Mouse (Mus musculus) bone marrow macrophage, adult 2 months (primary cell): ENCODE measurements around the gene Gm47985. TPM values are rescaled to one million over a fixed set of nuclear protein-coding genes. Genes with fewer than 3 reads are reported as not detected.

Experiments used
- H3K27ac ChIP-seq: 2 replicates; pipeline ENCODE4 v1.5.1; 2012; ENCODE audit warnings: low read depth, low read length; ENCODE audit not compliant: insufficient read depth
- H3K4me1 ChIP-seq: 2 replicates; pipeline ENCODE4 v1.6.1; 2012; ENCODE audit warnings: low read length; ENCODE audit not compliant: control insufficient read depth, insufficient read depth
- H3K4me3 ChIP-seq: 2 replicates; pipeline ENCODE4 v1.5.1; 2012; ENCODE audit warnings: mild to moderate bottlenecking, low read length, moderate library complexity; ENCODE audit not compliant: insufficient read depth
- CTCF ChIP-seq: IDR thresholded peaks from 2 replicates; pipeline ENCODE4 v1.5.1; 2012; ENCODE audit warnings: low read depth, mild to moderate bottlenecking, low read length, moderate library complexity
- POLR2A ChIP-seq: IDR thresholded peaks from 2 replicates; pipeline ENCODE4 v1.6.1; 2012; ENCODE audit warnings: mild to moderate bottlenecking, low read depth, low read length, borderline replicate concordance
- polyA plus RNA-seq: library from polyadenylated mRNA; stranded (reverse); fragments of >200 nt; gene quantifications from 2 replicates; pipeline ENCODE4 v1.2.4, GENCODE M21; 2012; ENCODE audit not compliant: missing spikeins, insufficient read depth, insufficient read length

Gm47985 gene
- polyA plus RNA-seq, 1 experiment: not detected

- H3K27ac ChIP-seq: no peak overlapping the region
- H3K4me1 ChIP-seq: no peaks in the 10 kb centered on the region
- no peak for TF ChIP-seq CTCF
- no peak for TF ChIP-seq POLR2A
- no peak overlapping the region for H3K4me3 ChIP-seq
Observed at GRCm38 (mm10) chr1:151156777-151157632, 25.3 kb upstream of the Gm47985 start.

DNA sequence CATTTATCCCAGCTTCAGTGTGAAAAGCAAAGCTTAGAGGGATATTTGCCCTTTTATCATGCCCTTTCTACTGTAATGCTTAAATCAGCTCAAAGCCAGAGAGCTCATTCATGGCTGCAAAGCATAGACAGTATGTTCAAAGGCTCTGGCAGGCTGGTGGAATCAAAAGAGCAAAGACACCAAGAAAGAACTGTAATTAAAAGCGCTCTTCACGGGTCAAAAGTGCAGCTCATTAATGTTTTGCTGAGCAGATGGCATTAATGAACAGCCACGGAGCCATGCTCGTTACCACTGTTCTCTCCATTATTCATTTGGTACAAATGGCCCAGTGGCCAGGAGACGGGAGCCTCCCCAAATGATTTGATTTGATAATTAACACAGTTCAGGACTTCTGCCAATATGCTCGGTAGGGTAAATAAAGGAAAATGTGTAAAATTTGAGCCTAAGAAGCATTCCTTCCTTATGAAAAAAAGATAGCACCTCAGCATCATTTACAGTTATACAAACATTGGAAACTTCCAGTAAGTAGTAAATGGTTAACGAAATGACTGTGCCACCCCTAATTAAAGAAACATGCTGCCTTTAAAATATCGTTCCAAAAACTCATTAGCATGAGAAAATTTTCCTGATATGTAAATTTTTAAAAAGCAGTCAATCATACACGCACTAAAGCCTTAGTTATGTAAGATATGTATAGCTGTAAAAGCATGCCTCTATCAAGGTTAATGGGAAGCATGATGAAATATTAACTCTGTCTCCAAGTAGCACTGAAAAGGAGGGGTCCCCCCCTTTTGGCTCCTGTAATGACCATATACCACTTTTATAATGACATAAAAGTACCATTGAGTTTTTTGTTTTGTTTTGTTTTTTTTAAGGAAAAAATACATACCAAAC lies 24.1 kb upstream of the Gm47985 start:
- TF ChIP-seq CTCF: no peak
- no peak for TF ChIP-seq POLR2A
- no peak overlapping the region for H3K4me3 ChIP-seq
- no peaks in the 10 kb centered on the region for H3K4me1 ChIP-seq
- no peak overlapping the region for H3K27ac ChIP-seq

DNA sequence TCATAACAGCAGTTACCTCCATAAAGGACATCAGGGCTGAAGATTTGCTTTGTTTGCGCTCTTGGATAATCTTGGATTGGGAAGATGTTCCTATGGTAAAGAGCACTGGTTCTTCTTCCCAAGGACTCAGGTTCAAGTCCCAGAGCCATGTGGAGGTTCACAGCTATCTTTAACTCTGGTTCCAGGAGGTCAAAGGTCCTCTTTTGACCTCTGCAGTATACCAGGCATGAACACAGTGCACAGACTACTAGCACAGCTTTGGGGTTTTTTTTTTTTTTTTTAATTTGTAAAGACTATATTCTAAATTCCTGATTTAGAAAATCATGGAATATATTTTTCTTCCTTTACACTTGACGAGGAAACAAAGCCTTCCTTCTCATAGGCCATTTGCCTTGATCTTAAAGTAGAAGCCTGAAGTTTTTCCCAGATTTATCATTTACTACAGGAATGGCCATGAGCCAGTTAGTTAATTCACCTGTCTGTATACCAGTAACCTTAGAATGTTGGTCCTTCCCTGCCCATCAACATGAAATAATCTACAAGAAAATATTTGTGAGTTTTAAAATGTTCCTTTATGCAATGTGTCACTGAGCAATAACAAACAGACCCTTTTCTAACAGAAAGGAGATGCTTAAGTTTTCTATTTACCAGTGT lies 23.4 kb upstream of the Gm47985 start:
- Histone ChIP-seq H3K4me3 (no peak overlapping the region), H3K27ac (no peak overlapping the region), H3K4me1 (no peaks in the 10 kb centered on the region)
- TF ChIP-seq POLR2A: no peak
- TF ChIP-seq CTCF: no peak

GRCm38 (mm10) chr1:151166031-151166430 lies 16.3 kb upstream of the Gm47985 start:
- H3K4me1 ChIP-seq: no peaks in the 10 kb centered on the region
- no peak overlapping the region for H3K27ac ChIP-seq
- TF ChIP-seq POLR2A (no peak), CTCF (no peak)
- no peak overlapping the region for H3K4me3 ChIP-seq

DNA sequence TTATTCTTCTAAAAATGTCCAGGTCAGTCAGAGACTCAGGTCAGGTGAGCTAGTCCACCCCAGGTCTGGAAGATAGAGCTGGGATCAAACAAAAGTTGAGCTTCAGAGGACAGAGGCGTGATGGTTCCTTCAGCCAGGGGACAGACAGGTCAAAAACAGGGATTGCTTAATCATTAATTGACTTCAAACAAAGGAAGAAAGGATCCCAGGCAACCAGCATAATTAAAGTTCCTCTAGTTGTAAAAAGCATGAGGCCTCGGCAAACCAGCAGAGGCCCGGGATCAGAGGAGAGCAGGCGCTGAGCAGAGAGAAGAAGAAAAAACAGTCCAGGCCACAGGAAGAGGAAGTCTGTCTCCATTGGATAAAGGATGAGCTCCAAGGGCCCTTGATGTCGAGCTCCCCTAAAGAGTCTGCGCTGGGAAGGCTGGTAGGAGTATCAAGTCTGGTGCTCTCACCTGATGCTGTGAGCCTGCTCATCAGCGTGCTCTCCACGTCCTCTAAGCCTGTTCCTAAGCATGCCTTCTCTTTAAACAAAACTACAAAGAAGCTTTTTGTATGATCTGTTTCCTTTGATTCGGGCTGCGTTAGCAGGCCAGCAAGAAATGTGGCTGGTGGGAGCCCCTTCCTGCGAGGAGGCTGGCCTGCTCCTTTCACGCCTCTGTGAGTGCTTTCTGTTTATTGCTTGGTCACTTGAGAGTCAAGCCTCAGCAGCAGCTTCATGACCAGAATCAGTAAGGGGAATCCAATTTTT lies 14.9 kb upstream of the Gm47985 start:
- TF ChIP-seq CTCF (no peak), POLR2A (no peak)
- H3K4me3 ChIP-seq: no peak overlapping the region
- H3K4me1 ChIP-seq: no peaks in the 10 kb centered on the region
- H3K27ac ChIP-seq: no peak overlapping the region

DNA sequence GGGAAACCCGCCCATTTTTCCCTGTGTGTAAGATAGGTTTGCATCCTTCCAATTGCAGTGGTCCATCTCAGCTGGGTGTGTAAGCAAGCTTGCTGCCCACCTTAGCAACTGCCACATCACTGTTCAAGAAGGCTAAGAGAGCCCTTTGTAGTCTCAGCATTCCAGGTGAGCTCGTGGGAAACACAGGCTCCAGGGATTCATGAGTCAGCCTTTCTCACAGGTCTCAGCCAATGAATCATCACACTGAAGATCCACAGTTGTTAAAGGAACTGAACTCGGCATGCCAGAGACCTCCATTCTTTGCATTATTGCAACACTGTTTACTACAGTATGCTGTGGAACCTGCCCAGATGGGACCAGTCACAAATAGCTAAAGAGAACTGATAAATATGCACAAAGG lies 13.7 kb upstream of the Gm47985 start:
- Histone ChIP-seq H3K27ac (no peak overlapping the region), H3K4me1 (no peaks in the 10 kb centered on the region), H3K4me3 (no peak overlapping the region)
- TF ChIP-seq POLR2A: no peak
- TF ChIP-seq CTCF: no peak

DNA sequence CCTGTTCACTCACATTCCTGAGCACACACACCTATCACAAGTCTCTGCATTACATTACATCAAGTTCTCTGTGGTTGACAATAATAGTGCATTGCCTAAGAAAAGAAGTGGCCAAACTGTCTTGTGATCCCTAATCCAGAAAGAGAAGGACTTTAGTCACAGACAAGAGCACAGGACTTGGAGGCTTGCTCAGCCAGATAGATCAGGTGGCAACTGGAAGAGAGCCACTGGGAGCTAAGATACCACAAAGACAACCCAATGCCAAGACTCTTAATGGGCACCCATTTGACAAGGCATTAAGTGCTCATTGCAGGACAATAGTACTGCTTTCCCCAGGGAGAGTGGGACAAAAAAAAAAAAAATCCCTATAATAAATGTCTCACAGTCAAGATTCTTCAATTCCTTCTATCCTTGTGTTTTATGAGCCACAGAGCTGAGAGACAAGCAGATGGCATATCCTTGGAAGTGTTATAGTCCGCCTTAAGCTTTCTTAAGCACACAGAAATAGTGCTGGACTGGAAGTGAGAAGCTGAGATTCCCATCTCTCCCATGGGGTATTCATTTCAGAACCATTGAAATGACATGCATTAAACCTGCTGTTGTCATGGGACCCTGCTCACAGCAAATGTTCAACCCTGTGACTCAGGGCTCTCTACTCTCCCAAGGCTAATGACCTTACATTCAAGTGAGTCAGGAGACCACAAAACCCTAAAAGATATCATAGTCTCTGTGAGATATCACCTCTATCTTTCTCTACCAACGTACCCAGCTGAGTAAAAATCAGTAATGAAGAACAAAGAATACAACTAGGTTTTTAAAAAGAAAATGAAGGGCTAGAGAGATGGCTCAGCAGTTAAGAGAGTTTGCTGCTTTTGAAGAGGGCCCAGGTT lies 10.5 kb upstream of the Gm47985 start:
- TF ChIP-seq CTCF (no peak), POLR2A (no peak)
- H3K4me3 ChIP-seq: no peak overlapping the region
- no peak overlapping the region for H3K27ac ChIP-seq
- 0 out of 2 replicates have a peak, but pooled peaks cover 2% of the 10 kb centered on the region for H3K4me1 ChIP-seq

DNA sequence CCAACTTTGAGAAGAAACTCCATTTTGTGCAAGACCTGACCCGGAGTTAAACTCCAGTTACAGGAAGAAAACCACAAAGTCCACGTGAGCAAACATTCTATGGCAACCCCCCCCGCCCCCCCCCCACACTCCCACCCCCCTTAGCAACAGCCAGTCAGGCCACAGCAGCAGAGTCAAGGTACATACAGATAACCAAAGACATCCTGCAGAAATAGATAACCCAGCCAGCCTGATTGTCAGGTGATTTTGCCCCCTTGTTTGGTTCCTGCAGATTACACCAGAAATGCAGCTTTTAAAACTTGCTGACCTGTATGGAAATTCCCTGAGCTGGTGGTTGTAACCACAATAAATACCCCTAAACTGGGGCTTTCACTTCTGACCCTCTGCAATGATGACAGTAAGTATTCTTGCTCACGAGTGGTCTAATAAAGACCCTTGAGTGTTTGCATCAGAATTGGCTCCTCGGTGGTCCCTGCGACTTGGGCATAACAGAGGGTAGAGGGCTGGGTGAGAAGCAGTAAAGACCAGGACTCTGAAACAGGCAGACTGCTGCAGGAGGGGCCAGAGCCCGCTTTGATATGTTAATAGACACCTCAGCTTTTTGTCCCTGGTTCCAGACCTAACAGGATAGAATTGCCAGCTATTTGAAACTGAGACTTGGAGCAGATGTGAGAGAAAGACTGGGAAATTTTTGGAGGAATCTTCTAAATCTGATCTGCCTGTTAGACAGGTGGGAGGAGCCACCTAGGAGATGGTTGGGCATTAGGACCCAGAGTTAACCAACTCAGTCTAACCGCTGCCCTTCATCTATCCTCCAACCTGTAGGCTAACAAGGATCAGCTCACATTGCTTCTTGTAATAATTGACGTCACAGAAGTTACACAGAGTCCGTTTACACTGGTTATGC lies 5.1 kb upstream of the Gm47985 start:
- Histone ChIP-seq H3K4me1 (0 out of 2 replicates have a peak, but pooled peaks cover 3% of the 10 kb centered on the region), H3K4me3 (no peak overlapping the region), H3K27ac (no peak overlapping the region)
- TF ChIP-seq POLR2A: no peak
- TF ChIP-seq CTCF: no peak
